Mouse (Mus musculus): ENCODE measurements around the gene Dnajc25.

The Dnajc25 gene

DNA sequence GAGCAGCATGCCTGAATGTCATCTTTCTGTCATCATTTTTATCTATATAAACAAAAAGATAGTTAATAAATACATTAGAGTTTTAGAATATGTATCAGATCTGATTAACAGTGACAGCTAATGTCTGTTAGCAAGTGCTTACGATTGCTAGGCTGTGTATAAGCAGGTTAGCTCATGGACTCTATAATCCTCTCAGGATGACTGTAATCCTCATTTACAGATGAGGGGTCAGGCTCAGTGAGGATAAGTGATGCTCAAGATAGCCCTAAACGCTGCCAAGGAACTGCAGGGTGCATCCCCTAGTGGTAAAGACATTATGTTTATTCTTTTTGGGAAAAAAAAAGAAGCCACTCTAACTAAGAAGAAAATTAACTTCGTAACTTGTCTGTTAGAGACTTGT, 74.4 kb downstream of the Dnajc25 start:
- no peak for DNase-seq (ENCODE audit: low spot score in 2 of 2)

Data from frontal cortex, postnatal 14 days (tissue).